Mouse (Mus musculus) embryonic facial prominence, embryonic 10.5 days (tissue): Measurements from ENCODE around the gene Crtc2. TPM values are rescaled to one million over a fixed set of nuclear protein-coding genes. Genes with fewer than 3 reads are reported as not detected.

Experiments
- DNase-seq: peaks from one replicate; pipeline ENCODE4 v3.0.0-alpha.2; 2017; ENCODE audit warnings: low spot score
- H3K27ac ChIP-seq: fragments of 300-500 bp; sonication (generic); replicated peaks from 2 replicates; pipeline ENCODE4 v1.5.1; 2016; ENCODE audit warnings: mild to moderate bottlenecking
- H3K27me3 ChIP-seq: fragments of 300-500 bp; sonication (generic); replicated peaks from 2 replicates; pipeline ENCODE4 v1.6.1; 2016; ENCODE audit warnings: low read depth, mild to moderate bottlenecking; ENCODE audit not compliant: poor library complexity, severe bottlenecking
- H3K36me3 ChIP-seq: fragments of 300-500 bp; sonication (generic); replicated peaks from 2 replicates; pipeline ENCODE4 v1.6.1; 2016; ENCODE audit warnings: mild to moderate bottlenecking, moderate library complexity
- H3K4me1 ChIP-seq: fragments of 300-500 bp; sonication (generic); 2 replicates; pipeline ENCODE4 v1.6.1; 2016
- H3K4me3 ChIP-seq: fragments of 300-500 bp; sonication (generic); 2 replicates; pipeline ENCODE4 v1.5.1; 2016; ENCODE audit warnings: mild to moderate bottlenecking, moderate library complexity
- H3K9me3 ChIP-seq: fragments of 300-500 bp; sonication (generic); 2 replicates; pipeline ENCODE4 v1.6.1; 2016; ENCODE audit warnings: mild to moderate bottlenecking
- WGBS: fragments of 180-500 bp; shearing (Covaris S2); methylation state at CpG from one replicate; pipeline ENCODE4 v1.1.7; 2016; 5-methylcytosine and 5-hydroxymethylcytosine counted together
- microRNA-seq: library from miRNA; unstranded; fragments of <30 nt; microRNA quantifications from one replicate; pipeline ENCODE4, GENCODE M21; 2017
- polyA plus RNA-seq: library from polyadenylated mRNA; unstranded; fragments of >200 nt; fragmentation: Nextera tagmentation; extraction: Ambion mirVana; gene quantifications from 2 replicates; pipeline ENCODE4 v1.2.1, GENCODE M21; 2016

The Crtc2 gene
- polyA plus RNA-seq, 1 experiment from 2014 or later: 26.1 TPM

DNA sequence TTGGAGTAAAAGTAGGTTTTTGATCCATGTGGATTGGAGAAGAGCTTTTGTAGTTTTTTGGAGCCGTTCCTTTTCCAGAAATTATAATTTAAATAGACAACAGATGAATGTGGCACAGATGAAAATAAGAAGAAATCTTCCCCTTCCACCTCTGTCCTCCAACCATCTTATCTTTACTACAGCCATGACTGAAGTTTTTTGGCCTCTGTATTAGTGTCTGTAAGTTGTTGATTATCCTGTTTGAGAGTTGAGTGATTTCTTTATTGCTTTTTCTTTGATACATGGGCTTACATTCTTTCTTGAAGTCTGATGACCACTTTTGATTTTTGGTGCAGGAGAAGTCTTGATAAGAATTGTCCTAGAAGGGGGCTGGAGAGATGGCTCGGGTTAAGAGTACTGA lies 40.7 kb downstream of the Crtc2 start:
- no peak for DNase-seq
- WGBS: 88% methylated on average over 2 of the region's 2 CpGs
- Histone ChIP-seq H3K4me1 (peaks cover 20% of the 10 kb centered on the region), H3K27ac (0 out of 2 replicates have a peak overlapping the region, but pooled peaks have one; percentile 99), H3K36me3 (peaks cover 32% of the 10 kb centered on the region), H3K4me3 (peak overlapping the region; percentile 87), H3K9me3 (no peaks in the 10 kb centered on the region), H3K27me3 (no peaks in the 10 kb centered on the region)

- Histone ChIP-seq H3K4me3 (no peak overlapping the region), H3K27me3 (no peaks in the 10 kb centered on the region), H3K36me3 (peaks cover 16% of the 10 kb centered on the region), H3K4me1 (peaks cover 3% of the 10 kb centered on the region), H3K9me3 (no peaks in the 10 kb centered on the region), H3K27ac (no peak overlapping the region)
- WGBS: 76% methylated on average over 3 of the region's 3 CpGs
- no peak for DNase-seq
These were observed 51.8 kb downstream of the Crtc2 start for GRCm38 (mm10) chr3:90305801-90306200.

DNA sequence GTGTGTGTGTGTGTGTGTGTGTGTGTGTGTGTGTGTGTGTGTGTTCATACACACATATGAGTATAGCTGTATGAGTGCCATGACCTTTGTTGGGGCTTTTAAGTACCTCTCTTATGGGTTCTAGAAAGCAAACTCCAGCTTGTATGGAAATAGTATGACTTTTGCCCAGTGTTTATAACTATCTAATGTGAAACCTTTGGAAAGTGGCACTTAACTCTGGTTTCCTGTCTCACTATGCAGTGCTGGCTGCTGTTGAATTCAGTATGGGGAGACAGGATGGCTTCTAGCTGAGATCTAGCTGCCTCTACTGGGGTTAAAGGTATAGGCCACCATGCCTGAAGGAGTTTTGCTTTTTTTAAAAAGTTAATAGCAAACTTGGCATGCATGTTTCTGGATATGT lies 55.6 kb downstream of the Crtc2 start:
- no peak overlapping the region for H3K4me3 ChIP-seq
- H3K9me3 ChIP-seq: no peaks in the 10 kb centered on the region
- peaks cover 3% of the 10 kb centered on the region for H3K4me1 ChIP-seq

DNA sequence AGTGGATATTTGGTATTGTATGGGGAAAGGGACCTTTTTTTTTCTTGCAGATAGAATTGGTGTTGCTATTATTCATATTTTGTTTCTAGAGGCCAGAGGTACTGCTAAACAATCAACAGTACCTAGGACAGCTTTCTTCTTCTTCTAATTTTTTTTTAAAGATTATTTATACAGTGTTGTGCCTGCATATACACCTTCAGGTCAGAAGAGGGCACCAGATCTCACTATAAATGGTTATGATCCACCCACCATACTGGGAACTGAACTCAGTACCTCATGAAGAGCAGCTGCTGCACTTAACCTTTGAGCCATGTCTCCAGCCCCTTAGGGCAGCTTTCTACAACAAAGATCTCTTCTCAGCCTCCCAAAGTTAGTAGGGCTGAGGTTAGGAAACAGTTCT lies 59.4 kb downstream of the Crtc2 start:
- H3K27ac ChIP-seq: no peak overlapping the region
- H3K9me3 ChIP-seq: no peaks in the 10 kb centered on the region
- no peak for DNase-seq
- H3K27me3 ChIP-seq: no peaks in the 10 kb centered on the region
- peaks cover 19% of the 10 kb centered on the region for H3K36me3 ChIP-seq
- H3K4me1 ChIP-seq: no peaks in the 10 kb centered on the region
- H3K4me3 ChIP-seq: no peak overlapping the region

More for the DNA sequence above, 55.6 kb downstream of the Crtc2 start:
- no peak overlapping the region for H3K27ac ChIP-seq
- DNase-seq: no peak
- no peaks in the 10 kb centered on the region for H3K27me3 ChIP-seq
- H3K36me3 ChIP-seq: peaks cover 25% of the 10 kb centered on the region

Small RNA genes within 50 kb of the gene (microRNA-seq; reads per million reads assigned to microRNA genes)
- not detected for gene Mir7012

Other genes with a start within 250 kb of the Crtc2 start
- 181 and 195 TPM in 2 replicates for gene 4933434E20Rik, start 202.5 kb upstream of the Crtc2 start, polyA plus RNA-seq
- gene Ubap2l, start 201.5 kb upstream of the Crtc2 start, polyA plus RNA-seq: 240 and 243 TPM in 2 replicates
- 597 and 601 TPM in 2 replicates for gene Tpm3, start 181.5 kb upstream of the Crtc2 start, polyA plus RNA-seq
- gene Nup210l, start 150.0 kb upstream of the Crtc2 start, polyA plus RNA-seq: 0.55 and 0.59 TPM in 2 replicates
- gene Rps27, start 40.5 kb upstream of the Crtc2 start, polyA plus RNA-seq: 1,048 and 1,124 TPM in 2 replicates
- gene Rab13, start 40.5 kb upstream of the Crtc2 start, polyA plus RNA-seq: 25.4 and 25.5 TPM in 2 replicates
- gene Jtb, start 22.6 kb upstream of the Crtc2 start, polyA plus RNA-seq: 79.3 and 81.4 TPM in 2 replicates
- 4.2 and 6.1 TPM in 2 replicates for gene Creb3l4, start 10.7 kb upstream of the Crtc2 start, polyA plus RNA-seq
- gene Slc39a1, start 6.0 kb upstream of the Crtc2 start, polyA plus RNA-seq: 60.9 and 64.2 TPM in 2 replicates
- gene Dennd4b, start 11.0 kb downstream of the Crtc2 start, polyA plus RNA-seq: 4.3 and 5.3 TPM in 2 replicates
- gene Gatad2b, start 39.0 kb downstream of the Crtc2 start, polyA plus RNA-seq: 13.6 and 15.7 TPM in 2 replicates
- 29.4 and 33.9 TPM in 2 replicates for gene Slc27a3, start 135.8 kb downstream of the Crtc2 start, polyA plus RNA-seq
- 42.8 and 46.3 TPM in 2 replicates for gene Ints3, start 179.5 kb downstream of the Crtc2 start, polyA plus RNA-seq
- 2.0 and 3.3 TPM in 2 replicates for gene Npr1, start 211.7 kb downstream of the Crtc2 start, polyA plus RNA-seq
- 356 and 367 TPM in 2 replicates for gene Ilf2, start 222.0 kb downstream of the Crtc2 start, polyA plus RNA-seq
- 55.5 and 57.2 TPM in 2 replicates for gene Snapin, start 236.9 kb downstream of the Crtc2 start, polyA plus RNA-seq